Mouse (Mus musculus) forebrain, embryonic 12.5 days (tissue): Measurements from ENCODE around the gene Tagln2. TPM values are rescaled to one million over a fixed set of nuclear protein-coding genes. Genes with fewer than 3 reads are reported as not detected.

Experiments
- ATAC-seq: fragments of 200-750 bp; cut with Nextera tagmentation; 2 replicates; pipeline ENCODE4 v1.8.0; 2017; ENCODE audit warnings: moderate TSS enrichment; ENCODE audit not compliant: low FRiP score
- H3K27ac ChIP-seq: fragments of 300-500 bp; sonication (generic); 2 replicates; pipeline ENCODE4 v1.5.1; 2016; ENCODE audit warnings: mild to moderate bottlenecking
- H3K27me3 ChIP-seq: fragments of 300-500 bp; sonication (generic); 2 replicates; pipeline ENCODE4 v1.6.1; 2016; ENCODE audit warnings: mild to moderate bottlenecking
- H3K36me3 ChIP-seq: fragments of 300-500 bp; sonication (generic); replicated peaks from 2 replicates; pipeline ENCODE4 v1.6.1; 2016; ENCODE audit warnings: mild to moderate bottlenecking
- H3K4me1 ChIP-seq: fragments of 300-500 bp; sonication (generic); 2 replicates; pipeline ENCODE4 v1.6.1; 2016
- H3K4me2 ChIP-seq: fragments of 300-500 bp; sonication (generic); 2 replicates; pipeline ENCODE4 v1.6.1; 2016; ENCODE audit warnings: mild to moderate bottlenecking, moderate library complexity
- H3K4me3 ChIP-seq: fragments of 300-500 bp; sonication (generic); replicated peaks from 2 replicates; pipeline ENCODE4 v1.5.1; 2016; ENCODE audit warnings: mild to moderate bottlenecking
- H3K9ac ChIP-seq: fragments of 300-500 bp; sonication (generic); 2 replicates; pipeline ENCODE4 v1.6.1; 2016; ENCODE audit warnings: mild to moderate bottlenecking
- H3K9me3 ChIP-seq: fragments of 300-500 bp; sonication (generic); 2 replicates; pipeline ENCODE4 v1.6.1; 2016
- WGBS: fragments of 180-500 bp; shearing (Covaris S2); methylation state at CpG from one replicate; pipeline ENCODE4 v1.1.7; 2016; 5-methylcytosine and 5-hydroxymethylcytosine counted together
- polyA plus RNA-seq: library from polyadenylated mRNA; unstranded; fragments of >200 nt; fragmentation: Nextera tagmentation; extraction: Ambion mirVana; gene quantifications from 2 replicates; pipeline ENCODE4 v1.2.1, GENCODE M21; 2016

The Tagln2 gene
- polyA plus RNA-seq, result 40.0 and 45.7 TPM in 2 replicates

DNA sequence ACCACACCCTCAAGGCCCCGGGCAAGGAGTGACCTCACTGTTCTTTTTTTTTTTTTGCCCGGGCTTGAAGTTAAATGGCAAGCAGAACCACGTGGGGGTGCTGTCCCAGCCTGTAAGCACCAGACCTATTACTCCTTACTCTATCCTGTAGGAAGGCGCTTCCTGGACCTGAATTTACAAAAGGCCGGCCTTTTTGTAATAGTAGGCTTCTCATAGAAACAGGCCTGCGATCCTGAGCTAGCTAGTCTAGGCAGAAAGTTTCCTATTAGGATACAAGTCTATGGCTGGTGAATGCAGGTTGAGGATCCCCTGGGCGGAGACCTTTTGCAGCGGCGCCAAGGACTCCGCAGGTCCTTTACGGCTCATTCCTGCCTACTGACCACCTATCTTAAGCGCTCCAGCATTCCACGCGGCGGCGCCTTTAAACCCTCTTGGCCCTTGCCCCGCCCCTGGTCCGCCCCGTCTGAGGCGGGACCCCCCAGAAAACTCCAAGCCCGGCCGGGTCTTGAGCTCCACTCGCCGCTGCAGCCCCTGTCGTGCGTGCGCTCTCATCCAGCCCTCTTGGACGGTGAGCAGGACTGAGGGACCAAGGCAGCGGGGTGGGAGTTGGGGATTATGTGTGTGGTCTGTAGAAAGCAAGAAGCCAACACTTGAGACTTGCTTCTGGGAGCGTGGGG, at the start of gene Tagln2:
TSS of gene Tagln2 (plus strand) at position 283 of the 677 bp plus-strand sequence.
- H3K9ac ChIP-seq, result peak within 1 kb of the TSS; percentile 42
- peaks cover 63% of the 10 kb centered on the region for H3K27me3 ChIP-seq
- peak within 1 kb of the TSS; percentile 41 for H3K4me3 ChIP-seq
- peaks cover 53% of the 10 kb centered on the region for H3K4me1 ChIP-seq
- peak within 1 kb of the TSS; percentile 57 for H3K4me2 ChIP-seq
- no peak within 1 kb of the TSS for H3K27ac ChIP-seq
- H3K9me3 ChIP-seq, result no peaks in the 10 kb centered on the region
- peak; percentile 50 for ATAC-seq
- WGBS, result 1% methylated on average over 30 of the region's 30 CpGs
- H3K36me3 ChIP-seq, result peaks cover 43% of the 10 kb centered on the region

DNA sequence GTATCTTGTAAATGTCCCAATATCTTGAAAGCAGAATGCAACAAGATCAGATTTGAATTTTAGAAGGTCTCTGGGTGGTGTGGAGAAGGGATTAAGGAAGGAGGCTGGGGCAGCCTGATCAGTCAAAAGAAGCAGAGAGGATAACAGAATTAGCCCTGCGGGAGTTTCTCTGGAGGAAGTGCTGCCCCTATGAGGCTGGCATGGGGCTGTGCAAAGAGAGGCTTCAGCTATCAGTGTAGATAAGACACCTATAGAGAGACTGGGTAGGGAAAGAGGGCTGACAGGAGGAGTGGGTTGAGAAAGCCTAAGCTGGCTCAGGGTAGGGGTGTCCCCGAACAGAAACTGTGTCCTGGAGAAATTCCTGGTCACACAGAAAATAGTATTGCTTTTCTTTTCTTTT, 49.6 kb upstream of the Tagln2 start:
- no peak overlapping the region for H3K4me2 ChIP-seq
- ATAC-seq, result no peak
- no peaks in the 10 kb centered on the region for H3K9me3 ChIP-seq
- 27% methylated on average over 2 of the region's 2 CpGs for WGBS
- no peaks in the 10 kb centered on the region for H3K27me3 ChIP-seq
- no peak overlapping the region for H3K9ac ChIP-seq
- H3K27ac ChIP-seq, result no peak overlapping the region
- H3K36me3 ChIP-seq, result no peaks in the 10 kb centered on the region
- H3K4me1 ChIP-seq, result 0 out of 2 replicates have a peak, but pooled peaks cover 4% of the 10 kb centered on the region
- no peak overlapping the region for H3K4me3 ChIP-seq

- H3K4me3 ChIP-seq, result no peak overlapping the region
- H3K36me3 ChIP-seq, result no peaks in the 10 kb centered on the region
- H3K4me1 ChIP-seq, result 0 out of 2 replicates have a peak, but pooled peaks cover 4% of the 10 kb centered on the region
- no peak overlapping the region for H3K27ac ChIP-seq
- H3K9ac ChIP-seq, result no peak overlapping the region
- WGBS, result 42% methylated on average over 17 of the region's 17 CpGs
- H3K9me3 ChIP-seq, result no peaks in the 10 kb centered on the region
- no peak overlapping the region for H3K4me2 ChIP-seq
- no peak for ATAC-seq
- H3K27me3 ChIP-seq, result no peaks in the 10 kb centered on the region
These were observed 48.9 kb upstream of the Tagln2 start for GRCm38 (mm10) chr1:172450848-172451470.

DNA sequence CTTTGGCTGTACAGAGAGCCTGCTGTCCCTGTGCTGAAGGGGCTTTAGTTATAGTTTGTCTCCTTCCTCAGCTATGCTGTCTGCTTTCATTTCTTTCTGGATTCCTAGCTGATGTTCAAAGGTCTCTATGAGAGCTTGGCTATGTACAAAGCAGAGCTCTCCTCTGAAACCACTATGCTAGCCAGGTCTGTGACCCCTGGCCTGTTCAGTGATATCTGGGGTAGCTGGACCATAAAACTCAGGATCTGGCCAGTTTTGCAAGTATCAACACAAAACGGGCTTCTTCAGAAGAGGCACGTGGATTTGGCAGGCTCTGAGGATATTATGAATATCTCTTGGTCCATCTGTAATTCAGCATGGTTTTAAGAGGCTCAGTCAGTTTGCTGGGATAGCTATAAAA, 46.9 kb upstream of the Tagln2 start:
- Histone ChIP-seq H3K4me2 (no peak overlapping the region), H3K27ac (no peak overlapping the region), H3K27me3 (no peaks in the 10 kb centered on the region), H3K9me3 (no peaks in the 10 kb centered on the region), H3K9ac (no peak overlapping the region), H3K4me3 (no peak overlapping the region), H3K4me1 (0 out of 2 replicates have a peak, but pooled peaks cover 4% of the 10 kb centered on the region), H3K36me3 (no peaks in the 10 kb centered on the region)
- ATAC-seq, result no peak
- 73% methylated on average over 2 of the region's 2 CpGs for WGBS

DNA sequence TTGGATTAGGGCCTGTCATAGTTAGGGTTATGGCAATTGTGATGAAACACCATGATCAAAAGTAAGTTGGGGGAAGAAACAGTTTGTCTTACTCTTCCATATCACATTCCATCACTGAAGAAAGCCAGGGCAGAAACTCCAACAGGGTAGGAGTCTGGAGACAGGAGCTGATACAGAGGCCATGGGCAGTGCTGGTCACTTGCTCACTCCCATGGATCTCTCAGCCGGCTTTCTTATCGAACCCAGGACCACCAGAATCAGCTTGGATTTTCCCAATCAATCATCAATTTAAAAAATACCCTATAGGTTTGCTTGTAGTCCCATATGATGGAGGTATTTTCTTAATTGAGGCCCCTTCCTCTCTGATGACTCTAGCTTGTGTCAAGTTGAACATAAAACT, 46.0 kb upstream of the Tagln2 start:
- H3K9ac ChIP-seq, result no peak overlapping the region
- H3K4me3 ChIP-seq, result no peak overlapping the region
- ATAC-seq, result no peak
- H3K4me1 ChIP-seq, result 0 out of 2 replicates have a peak, but pooled peaks cover 4% of the 10 kb centered on the region
- no peaks in the 10 kb centered on the region for H3K9me3 ChIP-seq
- WGBS, result 88% methylated on average over 2 of the region's 2 CpGs
- no peak overlapping the region for H3K4me2 ChIP-seq
- H3K27ac ChIP-seq, result no peak overlapping the region
- H3K36me3 ChIP-seq, result no peaks in the 10 kb centered on the region
- H3K27me3 ChIP-seq, result no peaks in the 10 kb centered on the region

DNA sequence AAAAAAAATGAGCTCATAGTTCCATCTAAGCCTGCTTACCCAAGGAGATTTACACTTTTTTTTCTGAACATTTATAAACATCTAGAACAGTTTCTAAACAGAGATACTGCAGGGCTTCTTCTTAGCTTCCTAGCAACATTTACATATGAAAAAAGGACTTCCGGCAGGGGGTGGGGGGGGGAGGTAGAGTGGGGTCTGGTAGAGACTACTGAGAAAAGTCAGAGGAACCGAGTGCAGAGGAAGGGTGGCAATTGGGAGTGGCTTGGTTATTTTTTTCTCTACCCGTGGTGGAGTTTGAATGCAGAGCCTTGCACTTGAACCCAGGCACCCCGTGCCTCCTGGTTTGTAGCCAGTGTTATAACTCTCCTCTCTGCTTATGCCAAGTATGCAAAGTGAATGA, 44.4 kb upstream of the Tagln2 start:
- Histone ChIP-seq H3K9me3 (no peaks in the 10 kb centered on the region), H3K27me3 (no peaks in the 10 kb centered on the region), H3K36me3 (no peaks in the 10 kb centered on the region), H3K4me3 (no peak overlapping the region), H3K9ac (no peak overlapping the region), H3K27ac (no peak overlapping the region), H3K4me2 (no peak overlapping the region), H3K4me1 (no peaks in the 10 kb centered on the region)
- 18% methylated on average over 4 of the region's 4 CpGs for WGBS
- no peak for ATAC-seq

GRCm38 (mm10) chr1:172456001-172456677, 43.7 kb upstream of the Tagln2 start:
- H3K4me1 ChIP-seq, result no peaks in the 10 kb centered on the region
- H3K4me3 ChIP-seq, result no peak overlapping the region
- H3K27ac ChIP-seq, result no peak overlapping the region
- no peak overlapping the region for H3K9ac ChIP-seq
- H3K27me3 ChIP-seq, result no peaks in the 10 kb centered on the region
- H3K9me3 ChIP-seq, result no peaks in the 10 kb centered on the region
- 71% methylated on average over 7 of the region's 7 CpGs for WGBS
- no peak overlapping the region for H3K4me2 ChIP-seq
- no peak for ATAC-seq
- no peaks in the 10 kb centered on the region for H3K36me3 ChIP-seq

DNA sequence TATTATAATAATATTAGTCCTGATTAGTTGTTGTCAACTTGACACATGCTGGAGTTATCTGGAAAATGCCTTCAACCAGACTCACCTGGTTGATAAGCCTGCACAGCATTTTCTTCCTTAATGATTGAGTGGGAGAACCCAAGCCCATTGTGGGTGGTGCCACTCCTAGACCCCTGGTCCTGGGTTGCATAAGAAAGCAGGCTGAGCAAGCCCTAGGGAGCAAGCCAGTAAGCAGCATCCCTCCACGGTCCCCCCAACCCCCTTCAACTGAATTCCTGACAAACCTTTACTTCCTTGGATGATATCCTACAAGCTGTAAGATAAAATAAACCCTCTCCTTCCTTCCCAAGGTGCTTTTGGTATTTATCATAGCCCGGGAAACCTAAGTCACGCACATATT, 42.7 kb upstream of the Tagln2 start:
- no peak for ATAC-seq
- Histone ChIP-seq H3K9ac (no peak overlapping the region), H3K27me3 (no peaks in the 10 kb centered on the region), H3K27ac (no peak overlapping the region), H3K4me1 (no peaks in the 10 kb centered on the region), H3K9me3 (no peaks in the 10 kb centered on the region), H3K4me3 (no peak overlapping the region), H3K4me2 (no peak overlapping the region), H3K36me3 (no peaks in the 10 kb centered on the region)
- WGBS, result 90% methylated on average over 3 of the region's 3 CpGs

DNA sequence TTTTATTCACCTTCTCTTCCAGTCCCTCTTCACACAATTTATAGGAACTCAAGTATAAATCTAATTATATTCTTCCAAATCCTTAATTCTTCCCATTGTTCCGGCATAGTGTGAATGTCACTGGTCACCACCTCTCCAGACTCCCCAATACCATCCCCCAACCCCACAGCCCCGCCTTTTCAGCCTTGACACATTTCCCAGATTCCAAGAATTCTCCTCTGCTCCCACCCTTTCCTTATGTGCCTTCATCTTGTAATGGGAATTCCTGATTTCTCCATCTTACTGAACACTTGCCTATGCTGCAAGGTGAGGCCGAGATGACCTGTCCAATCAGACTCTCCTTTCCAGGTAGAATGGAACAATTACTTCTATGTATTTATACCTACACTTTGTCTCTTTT, 41.8 kb upstream of the Tagln2 start:
- ATAC-seq, result no peak
- H3K27me3 ChIP-seq, result no peaks in the 10 kb centered on the region
- no peak overlapping the region for H3K9ac ChIP-seq
- H3K36me3 ChIP-seq, result no peaks in the 10 kb centered on the region
- no peaks in the 10 kb centered on the region for H3K4me1 ChIP-seq
- no peak overlapping the region for H3K4me2 ChIP-seq
- H3K4me3 ChIP-seq, result no peak overlapping the region
- no peak overlapping the region for H3K27ac ChIP-seq
- 86% methylated on average over 3 of the region's 3 CpGs for WGBS
- H3K9me3 ChIP-seq, result no peaks in the 10 kb centered on the region

DNA sequence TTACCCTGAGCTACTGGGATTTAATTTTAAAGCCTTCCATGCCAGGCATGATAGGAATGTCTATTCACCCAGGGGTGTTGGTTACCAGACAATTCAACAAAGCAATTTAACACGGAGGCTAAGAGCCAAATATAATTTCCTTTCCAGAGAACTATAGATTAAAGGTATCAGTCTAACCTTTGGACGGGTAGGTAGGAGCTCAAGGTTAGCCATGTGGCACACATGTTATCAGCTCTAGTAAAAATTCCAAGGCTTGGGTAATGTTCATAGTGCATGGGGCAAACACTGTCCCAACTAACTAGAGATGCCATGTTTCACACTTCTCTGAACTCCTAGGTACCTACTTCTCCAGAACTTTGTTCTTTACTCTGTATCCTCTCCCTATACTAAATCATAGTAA, 38.2 kb upstream of the Tagln2 start:
- Histone ChIP-seq H3K27me3 (no peaks in the 10 kb centered on the region), H3K4me3 (no peak overlapping the region), H3K9me3 (no peaks in the 10 kb centered on the region), H3K4me2 (no peak overlapping the region), H3K9ac (no peak overlapping the region), H3K4me1 (no peaks in the 10 kb centered on the region), H3K36me3 (no peaks in the 10 kb centered on the region), H3K27ac (no peak overlapping the region)
- WGBS, result 76% methylated on average over 2 of the region's 2 CpGs
- no peak for ATAC-seq

GRCm38 (mm10) chr1:172462534-172462933, 37.3 kb upstream of the Tagln2 start:
- Histone ChIP-seq H3K9me3 (no peaks in the 10 kb centered on the region), H3K27me3 (no peaks in the 10 kb centered on the region), H3K27ac (no peak overlapping the region), H3K36me3 (no peaks in the 10 kb centered on the region), H3K4me2 (no peak overlapping the region), H3K4me3 (no peak overlapping the region), H3K9ac (no peak overlapping the region), H3K4me1 (no peaks in the 10 kb centered on the region)
- 84% methylated on average over 3 of the region's 3 CpGs for WGBS
- ATAC-seq, result no peak

DNA sequence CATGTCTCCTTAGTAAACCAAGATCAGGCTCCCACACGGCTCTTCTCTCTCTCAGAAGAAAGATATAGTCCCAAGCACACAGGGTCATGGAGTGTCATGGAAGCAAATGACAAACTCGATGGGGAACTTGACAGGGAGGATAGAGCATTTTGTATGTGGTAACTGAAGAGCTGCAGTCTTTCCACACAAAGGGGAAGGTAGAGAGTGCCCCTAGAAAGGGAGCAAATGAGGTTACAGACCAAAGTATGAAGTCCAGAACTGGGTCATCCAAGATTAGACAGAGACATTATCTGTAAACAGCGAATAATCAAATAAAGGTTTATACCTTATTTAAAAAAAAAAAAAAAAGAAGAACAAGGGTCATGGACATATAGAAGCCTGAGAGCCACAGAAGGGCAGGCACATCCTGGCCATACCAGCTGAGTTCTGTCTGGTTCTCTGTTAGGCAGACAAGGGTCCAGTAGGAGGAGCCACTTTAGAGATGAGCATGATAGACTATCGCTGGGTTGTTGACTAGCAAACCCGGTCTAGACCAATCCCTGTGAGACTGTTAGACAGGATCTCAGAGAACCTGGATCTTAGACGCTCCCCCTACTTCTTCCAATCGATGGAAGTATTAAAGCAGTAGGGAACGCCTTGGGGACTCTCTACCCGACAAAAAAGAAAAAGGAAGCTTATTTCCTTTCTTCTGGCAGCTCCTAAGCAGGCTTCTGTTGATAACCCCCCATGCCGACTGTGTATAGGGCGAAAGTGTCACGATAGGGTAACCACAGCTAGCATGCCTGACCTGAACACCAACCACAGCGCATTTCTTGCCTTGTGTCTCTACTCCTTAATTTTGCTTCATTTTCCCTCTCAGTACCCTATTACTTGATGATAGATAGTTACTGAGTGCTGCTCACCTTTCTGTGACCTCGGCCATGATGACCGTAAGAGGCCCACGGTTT, 36.2 kb upstream of the Tagln2 start:
- H3K9ac ChIP-seq, result no peak overlapping the region
- ATAC-seq, result no peak
- H3K27me3 ChIP-seq, result no peaks in the 10 kb centered on the region

More for the DNA sequence above, 36.2 kb upstream of the Tagln2 start:
- Histone ChIP-seq H3K4me3 (no peak overlapping the region), H3K27ac (no peak overlapping the region), H3K4me2 (no peak overlapping the region), H3K4me1 (no peaks in the 10 kb centered on the region), H3K36me3 (no peaks in the 10 kb centered on the region), H3K9me3 (no peaks in the 10 kb centered on the region)
- 89% methylated on average over 16 of the region's 16 CpGs for WGBS
